Mouse (Mus musculus) right cerebral cortex, postnatal 10 days (tissue): ENCODE results near the gene Flt3.

ENCODE experiments used
- DNase-seq, 2 experiments: peaks; one replicate each; pipeline ENCODE4 v3.0.0; 2021; ENCODE audit warnings: low spot score in 2 of 2

Flt3 gene

DNA sequence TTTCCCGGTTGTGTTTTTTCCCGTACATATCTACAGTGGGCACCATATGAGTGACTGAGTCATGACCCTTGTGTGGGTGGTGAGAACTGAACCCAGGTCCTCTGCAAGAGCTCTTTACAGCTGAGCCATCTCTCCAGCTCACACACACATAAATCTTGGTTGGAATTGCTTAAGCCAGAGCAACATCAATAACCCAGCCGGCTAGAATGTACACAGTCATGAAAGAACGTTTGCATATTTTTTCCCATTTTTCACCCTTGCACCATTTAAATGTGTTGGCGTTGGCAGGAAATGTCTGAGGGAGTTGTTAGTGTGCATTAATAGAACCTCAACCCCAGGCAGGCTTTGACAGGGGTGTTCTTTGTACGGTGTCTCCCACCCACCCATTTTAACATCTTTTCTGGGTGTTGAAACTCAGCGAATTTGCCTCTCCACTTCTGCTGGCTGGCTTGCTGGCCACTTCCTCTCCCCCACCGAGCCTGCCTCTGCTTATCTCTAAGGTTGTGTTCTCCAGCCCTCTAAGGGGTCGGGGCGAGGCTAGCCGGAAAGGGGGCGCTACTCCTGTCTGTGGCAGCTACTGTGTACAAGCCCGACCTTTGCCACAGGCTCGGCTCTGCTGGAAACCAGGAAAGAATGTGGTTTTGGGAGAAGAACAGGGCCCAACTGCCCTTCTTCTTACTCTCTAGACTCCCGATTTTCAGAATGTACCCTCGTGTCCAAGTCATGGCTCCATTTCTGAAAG, 108.4 kb downstream of the Flt3 start:
- no peak for DNase-seq

DNA sequence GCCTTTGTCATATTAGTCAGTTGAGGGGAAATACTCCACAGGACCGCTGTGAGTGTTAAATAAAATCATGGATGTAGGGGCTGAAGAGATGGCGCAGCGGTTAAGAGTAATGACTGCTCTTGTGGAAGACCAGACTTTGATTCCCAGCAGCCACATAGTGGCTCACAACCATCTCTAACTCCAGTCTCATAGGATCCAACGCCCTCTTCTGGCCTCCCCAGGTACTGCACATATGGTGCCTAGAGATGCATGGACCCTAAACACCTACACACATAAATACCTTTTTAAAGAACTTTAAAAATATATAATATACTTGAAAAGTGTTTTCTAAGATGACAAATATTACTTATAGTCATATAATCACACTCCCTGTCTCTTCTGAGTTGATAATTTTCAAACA, 115.9 kb downstream of the Flt3 start:
- no peak for DNase-seq
